Mouse (Mus musculus) kidney, embryonic 16.5 days (tissue): ENCODE results near the gene Ezh2. TPM values are rescaled to one million over a fixed set of nuclear protein-coding genes. Genes with fewer than 3 reads are reported as not detected.
A peak's percentile ranks its signal among the peaks of the same experiment; 100 is the strongest.
"Not testable (repeated sequence)": the region's sequence is repeated elsewhere in the genome, so short reads cannot be mapped to it uniquely, and the experiment has no call there.

ENCODE experiments used
- ATAC-seq: fragments of 200-750 bp; cut with Nextera tagmentation; 2 replicates; pipeline ENCODE4 v1.8.0; 2017; ENCODE audit warnings: moderate TSS enrichment; ENCODE audit not compliant: low FRiP score, low TSS enrichment
- H3K27ac ChIP-seq: fragments of 300-500 bp; sonication (generic); 2 replicates; pipeline ENCODE4 v1.5.1; 2014; ENCODE audit warnings: low read length
- H3K27me3 ChIP-seq: fragments of 300-500 bp; sonication (generic); 2 replicates; pipeline ENCODE4 v1.6.1; 2014; ENCODE audit warnings: low read length, control low read depth, mixed read lengths; ENCODE audit not compliant: insufficient read depth
- H3K36me3 ChIP-seq: fragments of 300-500 bp; sonication (generic); 2 replicates; pipeline ENCODE4 v1.6.1; 2014; ENCODE audit warnings: low read length, control low read depth, mixed read lengths; ENCODE audit not compliant: insufficient read depth
- H3K4me1 ChIP-seq: fragments of 300-500 bp; sonication (generic); 2 replicates; pipeline ENCODE4 v1.6.1; 2014; ENCODE audit warnings: low read length, control low read depth, mixed read lengths; ENCODE audit not compliant: insufficient read depth
- H3K4me2 ChIP-seq: fragments of 300-500 bp; sonication (generic); replicated peaks from 2 replicates; pipeline ENCODE4 v1.6.1; 2014; ENCODE audit warnings: low read depth, low read length
- H3K4me3 ChIP-seq: fragments of 300-500 bp; sonication (generic); 2 replicates; pipeline ENCODE4 v1.5.1; 2014; ENCODE audit warnings: mild to moderate bottlenecking, low read length
- H3K9ac ChIP-seq: fragments of 300-500 bp; sonication (generic); replicated peaks from 2 replicates; pipeline ENCODE4 v1.6.1; 2014; ENCODE audit warnings: low read length
- H3K9me3 ChIP-seq: fragments of 300-500 bp; sonication (generic); 2 replicates; pipeline ENCODE4 v1.6.1; 2016; ENCODE audit warnings: low read length, control low read depth
- WGBS: fragments of 180-500 bp; shearing (Covaris S2); extraction: QIAGEN DNeasy Blood & Tissue Kit; methylation state at CpG from one replicate; pipeline ENCODE4 v1.1.7; 2014; 5-methylcytosine and 5-hydroxymethylcytosine counted together
- polyA plus RNA-seq: library from polyadenylated mRNA; unstranded; fragments of >200 nt; fragmentation: Nextera tagmentation; extraction: Ambion mirVana; gene quantifications from 2 replicates; pipeline ENCODE4 v1.2.1, GENCODE M21; 2015

Gene Ezh2
- polyA plus RNA-seq: 85.0 and 98.1 TPM in 2 replicates

DNA sequence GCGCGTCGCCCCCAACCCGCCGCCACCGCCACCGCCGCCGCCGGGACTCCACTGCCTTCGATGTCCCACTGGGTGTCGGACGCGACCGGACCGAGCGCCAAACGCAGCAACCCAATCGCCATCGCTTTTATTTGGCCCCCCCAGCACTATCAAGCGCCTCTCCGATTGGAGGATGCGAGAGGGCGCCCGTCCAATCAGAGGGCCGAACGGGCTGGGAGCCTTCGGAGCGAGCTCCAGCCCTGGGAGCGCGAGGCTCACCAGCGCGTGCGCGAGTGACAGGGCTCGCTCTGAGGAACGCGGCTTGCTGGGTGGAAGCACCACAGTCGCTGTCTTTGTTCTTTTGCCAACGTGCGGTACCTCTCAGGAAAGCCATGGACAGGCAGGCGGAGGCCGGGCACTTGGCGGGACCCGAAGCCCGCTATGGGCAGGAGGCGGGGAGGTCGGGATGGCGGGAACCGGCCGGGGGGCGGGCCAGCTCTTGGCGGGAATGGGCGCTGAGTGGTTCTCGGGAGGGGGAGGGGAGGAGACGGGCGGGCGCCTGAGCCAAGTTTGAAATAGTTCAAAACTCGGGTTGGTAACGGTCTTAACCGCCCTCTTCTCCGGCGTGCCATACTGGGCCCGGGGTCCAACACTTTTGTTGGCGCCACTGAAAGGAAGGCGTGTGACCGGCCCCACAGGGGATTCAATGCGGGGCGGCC, at the start of gene Ezh2:
Gene Ezh2, minus strand, starts transcription at position 416 of the 698 bp plus-strand sequence.
- 0% methylated on average over 64 of the region's 69 CpGs for WGBS
- Histone ChIP-seq H3K4me1 (peaks cover 15% of the 10 kb centered on the region), H3K4me3 (peak within 1 kb of the TSS; percentile 97), H3K9ac (peak within 1 kb of the TSS; percentile 99), H3K27me3 (no peaks in the 10 kb centered on the region), H3K36me3 (no peaks in the 10 kb centered on the region), H3K27ac (peak within 1 kb of the TSS; percentile 99), H3K9me3 (no peaks in the 10 kb centered on the region), H3K4me2 (peak within 1 kb of the TSS; percentile 61)
- peak; percentile 99 for ATAC-seq

- Histone ChIP-seq H3K27ac (no peak overlapping the region), H3K9ac (no peak overlapping the region), H3K27me3 (no peaks in the 10 kb centered on the region), H3K9me3 (no peaks in the 10 kb centered on the region), H3K36me3 (no peaks in the 10 kb centered on the region), H3K4me1 (no peaks in the 10 kb centered on the region), H3K4me3 (no peak overlapping the region), H3K4me2 (no peak overlapping the region)
- ATAC-seq: no peak
- WGBS: 71% methylated on average over 6 of the region's 6 CpGs
These were observed 41.5 kb upstream of the Ezh2 start for GRCm38 (mm10) chr6:47636527-47637076.

DNA sequence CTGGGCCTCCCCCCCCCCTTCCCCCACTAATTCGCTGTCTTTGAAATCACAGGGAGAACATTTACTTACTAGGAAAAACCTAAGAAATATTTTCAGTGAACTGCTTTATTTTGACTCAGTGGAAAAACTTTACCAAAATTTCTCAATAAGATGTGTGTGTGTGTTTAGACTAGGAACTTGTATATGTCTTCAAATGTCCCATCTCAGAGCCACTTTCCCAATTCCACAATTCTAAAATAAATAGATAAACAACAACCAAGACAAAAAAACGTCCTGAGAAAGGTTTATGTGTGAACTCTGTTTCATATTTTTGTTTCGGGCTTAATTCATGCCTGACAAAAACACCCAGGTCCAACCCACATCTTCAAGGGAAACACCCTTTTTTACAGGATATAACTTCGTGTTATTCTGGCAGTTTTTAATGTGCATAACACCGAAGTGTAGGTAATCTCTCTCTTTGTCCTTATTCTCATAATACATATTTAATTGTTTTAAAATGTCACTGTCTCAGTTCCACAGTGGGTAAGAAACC, 40.9 kb upstream of the Ezh2 start:
- no peak for ATAC-seq
- no peaks in the 10 kb centered on the region for H3K36me3 ChIP-seq
- no peak overlapping the region for H3K9ac ChIP-seq
- 74% methylated on average over 5 of the region's 5 CpGs for WGBS
- H3K4me3 ChIP-seq: no peak overlapping the region
- no peaks in the 10 kb centered on the region for H3K4me1 ChIP-seq
- no peaks in the 10 kb centered on the region for H3K27me3 ChIP-seq
- no peak overlapping the region for H3K4me2 ChIP-seq
- H3K9me3 ChIP-seq: no peaks in the 10 kb centered on the region
- H3K27ac ChIP-seq: no peak overlapping the region

DNA sequence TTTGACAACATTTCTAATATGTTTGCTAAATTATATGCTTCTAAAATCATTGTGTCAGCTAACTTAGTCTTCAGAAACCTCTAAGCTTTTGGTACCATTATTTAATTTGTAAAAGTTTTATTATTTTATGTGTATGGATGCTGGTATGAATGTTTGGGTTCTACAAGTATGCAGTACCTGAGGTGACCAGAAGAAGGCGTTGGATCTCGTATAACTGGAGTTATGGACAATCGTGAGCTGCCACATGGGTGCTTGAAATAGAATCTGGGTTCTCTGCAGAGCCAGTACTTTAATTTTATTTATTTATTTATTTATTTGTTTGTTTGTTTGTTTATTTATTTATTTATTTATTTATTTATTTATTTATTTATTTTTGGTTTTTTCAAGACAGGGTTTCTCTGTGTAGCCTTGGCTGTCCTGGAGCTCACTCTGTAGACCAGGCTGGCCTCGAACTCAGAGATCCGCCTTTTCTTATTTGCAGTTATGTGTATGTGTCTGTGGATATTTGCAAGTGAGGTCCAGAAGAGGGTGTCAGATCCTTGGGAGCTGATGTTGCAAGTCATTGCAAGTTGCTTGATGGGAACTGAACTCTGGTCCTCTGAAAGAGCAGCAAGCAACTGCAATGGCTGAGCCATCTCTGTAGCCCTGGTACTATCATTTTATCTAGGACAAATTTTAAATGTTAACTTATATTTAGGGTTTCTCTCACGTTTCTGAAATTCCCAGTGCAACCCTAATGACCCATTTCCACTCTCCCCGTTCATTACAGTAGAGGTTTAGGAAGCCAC, 40.3 kb upstream of the Ezh2 start:
- Histone ChIP-seq H3K27ac (no peak overlapping the region), H3K9me3 (no peaks in the 10 kb centered on the region), H3K27me3 (no peaks in the 10 kb centered on the region), H3K4me1 (no peaks in the 10 kb centered on the region), H3K36me3 (no peaks in the 10 kb centered on the region), H3K4me3 (no peak overlapping the region), H3K4me2 (no peak overlapping the region), H3K9ac (no peak overlapping the region)
- 70% methylated on average over 7 of the region's 7 CpGs for WGBS
- no peak for ATAC-seq

DNA sequence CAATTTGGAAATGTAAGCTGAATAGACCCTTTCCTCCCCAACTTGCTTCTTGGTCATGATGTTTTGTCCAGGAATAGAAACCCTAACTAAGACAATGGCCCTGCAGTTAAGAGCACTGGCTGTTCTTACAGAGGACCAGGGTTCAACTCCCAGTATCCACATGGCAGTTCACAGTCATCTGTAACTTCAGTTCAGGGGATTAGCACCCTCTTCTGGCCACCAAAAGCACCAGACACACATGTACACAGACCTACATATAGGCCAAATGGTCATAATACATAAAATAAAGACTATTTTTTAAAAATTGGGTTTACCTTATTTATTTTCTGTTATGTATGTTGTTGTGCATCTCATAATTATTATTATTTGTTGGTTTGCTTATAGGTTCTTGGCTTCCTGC, 38.3 kb upstream of the Ezh2 start:
- no peak overlapping the region for H3K4me2 ChIP-seq
- no peaks in the 10 kb centered on the region for H3K36me3 ChIP-seq
- H3K9ac ChIP-seq: no peak overlapping the region
- no peaks in the 10 kb centered on the region for H3K27me3 ChIP-seq
- H3K4me1 ChIP-seq: no peaks in the 10 kb centered on the region
- no peaks in the 10 kb centered on the region for H3K9me3 ChIP-seq
- H3K27ac ChIP-seq: no peak overlapping the region
- no peak for ATAC-seq
- no peak overlapping the region for H3K4me3 ChIP-seq

DNA sequence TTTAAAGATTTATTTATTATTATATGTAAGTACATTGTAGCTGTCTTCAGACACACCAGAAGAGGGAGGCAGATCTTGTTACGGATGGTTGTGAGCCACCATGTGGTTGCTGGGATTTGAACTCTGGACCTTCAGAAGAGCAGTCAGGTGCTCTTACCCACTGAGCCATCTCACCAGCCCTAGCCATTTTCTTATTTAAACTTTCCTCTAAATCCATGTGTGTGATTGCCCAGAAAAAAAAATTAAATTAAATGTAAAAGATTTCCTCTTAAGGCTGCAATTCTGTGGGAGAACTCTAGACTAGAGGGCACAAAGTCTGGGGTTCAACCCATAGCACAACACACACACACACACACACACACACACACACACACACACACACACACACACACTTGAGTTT, 34.9 kb upstream of the Ezh2 start:
- ATAC-seq: not testable (repeated sequence)
- no CpG with 5 or more reads among the region's 1 CpGs for WGBS

DNA sequence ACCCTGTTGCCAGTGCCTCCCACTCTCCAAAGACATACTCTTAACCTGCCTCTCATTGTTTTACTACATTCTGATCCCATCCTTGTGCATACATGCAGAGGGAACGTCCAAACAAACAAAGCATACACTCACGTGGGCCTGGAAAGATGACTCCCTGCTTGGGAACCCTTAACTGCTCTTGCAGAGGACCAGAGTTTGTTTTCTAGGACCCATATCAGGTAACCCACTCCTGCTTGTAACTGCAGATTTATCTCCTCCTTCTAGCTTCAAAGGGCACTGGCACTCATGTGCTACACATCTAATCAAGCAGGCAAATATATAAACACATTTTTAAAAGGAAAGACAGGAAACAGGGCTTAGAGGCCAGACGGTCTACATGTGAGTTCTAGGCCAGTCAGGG, 32.8 kb upstream of the Ezh2 start:
- H3K4me2 ChIP-seq: no peak overlapping the region
- H3K9me3 ChIP-seq: no peaks in the 10 kb centered on the region
- WGBS: 19% methylated on average over 3 of the region's 3 CpGs
- H3K4me1 ChIP-seq: no peaks in the 10 kb centered on the region
- H3K9ac ChIP-seq: no peak overlapping the region
- no peaks in the 10 kb centered on the region for H3K27me3 ChIP-seq
- no peak for ATAC-seq
- H3K27ac ChIP-seq: no peak overlapping the region
- H3K36me3 ChIP-seq: no peaks in the 10 kb centered on the region
- H3K4me3 ChIP-seq: no peak overlapping the region

More for the DNA sequence above, 34.9 kb upstream of the Ezh2 start:
- H3K27ac ChIP-seq, H3K9me3 ChIP-seq, H3K4me1 ChIP-seq, H3K4me2 ChIP-seq, H3K27me3 ChIP-seq, H3K9ac ChIP-seq, H3K4me3 ChIP-seq, H3K36me3 ChIP-seq: not testable (repeated sequence)

DNA sequence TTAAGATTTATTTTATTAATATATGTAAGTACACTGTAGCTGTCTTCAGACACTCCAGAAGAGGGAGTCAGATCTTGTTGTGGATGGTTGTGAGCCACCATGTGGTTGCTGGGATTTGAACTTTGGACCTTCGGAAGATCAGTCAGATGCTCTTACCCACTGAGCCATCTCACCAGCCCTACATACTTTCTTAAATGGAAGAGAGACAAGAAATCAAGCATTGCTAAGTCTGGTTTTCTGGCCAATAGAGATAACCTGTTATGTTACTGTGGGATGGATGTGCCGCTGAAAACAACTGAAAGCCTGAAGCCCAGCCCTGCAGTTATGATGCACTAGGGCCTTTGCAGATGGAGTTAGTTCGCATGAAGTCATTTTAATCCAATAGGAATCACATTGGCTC, 31.8 kb upstream of the Ezh2 start:
- not testable (repeated sequence) for ATAC-seq

GRCm38 (mm10) chr6:47621039-47621438, 25.9 kb upstream of the Ezh2 start:
- no peaks in the 10 kb centered on the region for H3K27me3 ChIP-seq
- no peak overlapping the region for H3K27ac ChIP-seq
- no peaks in the 10 kb centered on the region for H3K9me3 ChIP-seq
- H3K4me3 ChIP-seq: no peak overlapping the region
- no peak overlapping the region for H3K4me2 ChIP-seq
- H3K9ac ChIP-seq: no peak overlapping the region
- no peaks in the 10 kb centered on the region for H3K36me3 ChIP-seq
- no peaks in the 10 kb centered on the region for H3K4me1 ChIP-seq
- 72% methylated on average over 2 of the region's 2 CpGs for WGBS
- no peak for ATAC-seq

More for the DNA sequence above, 31.8 kb upstream of the Ezh2 start:
- not testable (repeated sequence) for H3K4me2 ChIP-seq, H3K9ac ChIP-seq, H3K9me3 ChIP-seq, H3K27me3 ChIP-seq, H3K27ac ChIP-seq, H3K36me3 ChIP-seq, H3K4me3 ChIP-seq, H3K4me1 ChIP-seq
- WGBS: 87% methylated on average over 3 of the region's 3 CpGs

DNA sequence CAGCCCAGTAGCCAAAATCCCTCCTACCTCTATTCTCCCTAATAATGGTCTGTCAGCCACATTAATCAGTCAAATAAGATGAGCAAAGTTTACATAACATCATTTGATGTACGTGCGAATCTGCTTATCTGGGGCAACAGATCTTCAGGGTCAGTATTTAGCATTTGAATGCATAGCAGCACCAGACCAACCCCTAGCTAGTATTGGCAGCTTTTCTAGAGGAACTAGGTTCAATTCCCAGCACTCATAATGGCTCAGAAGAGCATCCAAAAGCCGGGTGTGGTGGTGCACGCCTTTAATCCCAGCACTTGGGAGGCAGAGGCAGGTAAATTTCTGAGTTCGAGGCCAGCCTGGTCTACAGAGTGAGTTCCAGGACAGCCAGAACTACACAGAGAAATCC, 13.2 kb upstream of the Ezh2 start:
- not testable (repeated sequence) for H3K36me3 ChIP-seq, H3K27ac ChIP-seq, H3K9ac ChIP-seq, H3K27me3 ChIP-seq, ATAC-seq, H3K4me1 ChIP-seq, H3K9me3 ChIP-seq, H3K4me2 ChIP-seq, H3K4me3 ChIP-seq
- WGBS: 61% methylated on average over 5 of the region's 5 CpGs
